Mouse (Mus musculus) lung, embryonic 15.5 days (tissue): ENCODE measurements around the gene Ggact. TPM values are rescaled to one million over a fixed set of nuclear protein-coding genes. Genes with fewer than 3 reads are reported as not detected.

Source experiments
- ATAC-seq: fragments of 200-750 bp; cut with Nextera tagmentation; 2 replicates; pipeline ENCODE4 v1.8.0; 2017; ENCODE audit warnings: moderate number of reproducible peaks, borderline replicate concordance; ENCODE audit not compliant: low FRiP score, low TSS enrichment; ENCODE audit errors: extremely low read depth
- H3K27ac ChIP-seq: fragments of 300-500 bp; sonication (generic); 2 replicates; pipeline ENCODE4 v1.5.1; 2015; ENCODE audit warnings: moderate library complexity, mild to moderate bottlenecking, inconsistent platforms
- H3K27me3 ChIP-seq: fragments of 300-500 bp; sonication (generic); 2 replicates; pipeline ENCODE4 v1.6.1; 2015; ENCODE audit warnings: inconsistent platforms
- H3K36me3 ChIP-seq: fragments of 300-500 bp; sonication (generic); 2 replicates; pipeline ENCODE4 v1.6.1; 2015; ENCODE audit warnings: inconsistent platforms
- H3K4me1 ChIP-seq: fragments of 300-500 bp; sonication (generic); 2 replicates; pipeline ENCODE4 v1.6.1; 2015; ENCODE audit warnings: inconsistent platforms
- H3K4me2 ChIP-seq: fragments of 300-500 bp; sonication (generic); 2 replicates; pipeline ENCODE4 v1.6.1; 2015; ENCODE audit warnings: inconsistent platforms, mild to moderate bottlenecking, moderate library complexity
- H3K4me3 ChIP-seq: fragments of 300-500 bp; sonication (generic); 2 replicates; pipeline ENCODE4 v1.5.1; 2015; ENCODE audit warnings: mild to moderate bottlenecking, inconsistent platforms
- H3K9ac ChIP-seq: fragments of 300-500 bp; sonication (generic); 2 replicates; pipeline ENCODE4 v1.6.1; 2015; ENCODE audit warnings: inconsistent platforms
- H3K9me3 ChIP-seq: fragments of 300-500 bp; sonication (generic); 2 replicates; pipeline ENCODE4 v1.6.1; 2016; ENCODE audit warnings: inconsistent platforms
- WGBS: fragments of 180-500 bp; shearing (Covaris S2); methylation state at CpG from one replicate; pipeline ENCODE4 v1.1.7; 2015; 5-methylcytosine and 5-hydroxymethylcytosine counted together
- polyA plus RNA-seq: library from polyadenylated mRNA; unstranded; fragments of >200 nt; fragmentation: Nextera tagmentation; extraction: Ambion mirVana; gene quantifications from 2 replicates; pipeline ENCODE4 v1.2.1, GENCODE M21; 2015

Gene Ggact
- polyA plus RNA-seq = 14.1 and 14.7 TPM in 2 replicates

DNA sequence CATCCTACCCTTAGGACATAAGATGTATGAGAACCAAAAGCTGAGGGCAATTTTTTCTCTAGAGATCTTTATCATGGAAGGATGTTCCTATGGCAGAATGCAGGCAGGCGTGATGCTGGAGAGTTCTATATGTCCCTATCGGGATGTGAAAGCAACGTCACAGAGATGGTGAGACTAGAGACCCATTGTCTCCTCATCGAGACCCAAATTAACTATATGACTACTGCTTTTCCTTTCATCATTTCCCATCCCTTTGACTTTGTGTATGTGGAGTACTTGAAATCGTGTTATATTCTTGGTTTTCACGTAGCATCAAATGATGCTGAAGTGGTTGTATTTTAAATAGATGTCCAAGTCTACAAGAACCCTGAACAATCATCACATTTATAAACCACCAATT lies at the start of gene Ggact:
Gene Ggact (minus strand): TSS at position 101 of the 400 bp plus-strand sequence.
- Histone ChIP-seq H3K9ac (peak within 1 kb of the TSS; percentile 56), H3K36me3 (no peaks in the 10 kb centered on the region), H3K9me3 (no peaks in the 10 kb centered on the region), H3K4me3 (peak within 1 kb of the TSS; percentile 71), H3K27me3 (no peaks in the 10 kb centered on the region), H3K4me1 (peaks cover 5% of the 10 kb centered on the region; the same call in 1 of the 2 replicates), H3K27ac (peak within 1 kb of the TSS; percentile 56), H3K4me2 (peak within 1 kb of the TSS; percentile 93)
- ATAC-seq = no peak
- WGBS = 75% methylated on average over 6 of the region's 6 CpGs

DNA sequence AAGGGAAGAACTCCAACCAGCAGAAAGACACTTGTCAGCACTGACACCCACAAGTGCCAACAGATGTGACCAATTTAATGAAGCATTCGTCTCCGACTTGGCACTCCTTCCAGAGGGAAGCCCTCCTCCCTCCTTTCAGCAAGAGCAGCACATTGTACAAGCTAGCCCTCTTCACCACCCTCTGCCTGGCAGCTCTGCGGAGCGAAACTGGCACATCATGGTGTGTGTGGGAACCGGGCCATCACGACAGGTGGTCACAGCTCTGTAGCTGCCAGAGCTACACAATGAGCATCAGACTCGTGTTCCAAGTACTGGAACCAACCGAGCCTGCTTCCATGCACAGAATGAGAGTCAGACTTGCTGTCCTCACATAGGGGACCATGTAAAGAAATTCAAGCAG lies 44.4 kb upstream of the Ggact start:
- no peaks in the 10 kb centered on the region for H3K27me3 ChIP-seq
- no peak overlapping the region for H3K27ac ChIP-seq
- H3K4me1 ChIP-seq = no peaks in the 10 kb centered on the region
- ATAC-seq = no peak
- 0 out of 2 replicates have a peak, but pooled peaks cover 4% of the 10 kb centered on the region for H3K36me3 ChIP-seq
- no peaks in the 10 kb centered on the region for H3K9me3 ChIP-seq
- WGBS = 83% methylated on average over 8 of the region's 8 CpGs
- no peak overlapping the region for H3K4me3 ChIP-seq
- H3K9ac ChIP-seq = no peak overlapping the region
- H3K4me2 ChIP-seq = no peak overlapping the region

DNA sequence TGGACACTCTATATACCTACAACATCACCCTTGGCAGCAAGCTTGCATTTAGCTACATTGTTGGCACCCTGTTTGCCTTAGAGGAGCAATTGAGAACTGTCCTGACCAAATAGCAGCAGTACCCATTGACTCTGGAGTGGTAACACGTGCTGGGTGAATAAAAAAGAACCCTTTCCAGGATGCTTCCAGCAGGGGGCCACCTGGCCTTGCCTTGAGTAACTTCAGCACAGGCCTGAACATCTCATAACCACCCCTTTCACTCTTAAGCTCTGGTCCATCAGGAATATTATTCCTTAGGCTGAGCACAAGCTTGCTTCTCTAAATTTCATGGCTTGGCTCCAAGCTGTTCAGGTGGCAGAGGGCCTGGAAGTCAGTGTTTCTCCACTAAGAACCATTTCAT lies 39.8 kb upstream of the Ggact start:
- H3K36me3 ChIP-seq = no peaks in the 10 kb centered on the region
- 22% methylated on average over 1 of the region's 1 CpGs for WGBS
- no peaks in the 10 kb centered on the region for H3K4me1 ChIP-seq
- no peak overlapping the region for H3K4me3 ChIP-seq
- H3K27ac ChIP-seq = no peak overlapping the region
- ATAC-seq = 0 out of 2 replicates have a peak, but pooled peaks have one; percentile 52
- H3K9ac ChIP-seq = no peak overlapping the region
- H3K4me2 ChIP-seq = no peak overlapping the region
- no peaks in the 10 kb centered on the region for H3K27me3 ChIP-seq
- H3K9me3 ChIP-seq = no peaks in the 10 kb centered on the region

DNA sequence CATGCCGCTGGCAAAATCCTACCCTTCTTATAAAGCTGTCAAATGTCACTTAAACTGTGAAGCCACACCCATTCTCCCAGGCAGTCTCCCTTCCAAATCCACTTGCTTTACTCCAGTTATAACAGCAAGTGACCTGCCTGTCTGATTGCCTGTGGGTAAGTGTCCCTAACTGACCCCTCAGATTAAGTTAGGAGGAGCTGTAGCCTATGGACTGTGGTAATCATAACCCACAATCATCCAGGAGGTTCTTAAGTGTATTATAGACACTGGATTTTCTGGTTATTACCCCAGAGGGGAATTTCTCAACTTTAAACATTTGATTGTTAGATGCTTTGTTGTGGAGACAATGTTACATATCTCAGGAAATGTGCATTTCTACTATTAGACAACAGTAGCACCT lies 39.0 kb upstream of the Ggact start:
- Histone ChIP-seq H3K27me3 (no peaks in the 10 kb centered on the region), H3K27ac (no peak overlapping the region), H3K9ac (no peak overlapping the region), H3K36me3 (no peaks in the 10 kb centered on the region), H3K4me3 (no peak overlapping the region), H3K4me1 (no peaks in the 10 kb centered on the region), H3K4me2 (no peak overlapping the region), H3K9me3 (no peaks in the 10 kb centered on the region)
- no peak for ATAC-seq
- whole genome bisulfite sequencing = 90% methylated on average over 1 of the region's 1 CpGs

DNA sequence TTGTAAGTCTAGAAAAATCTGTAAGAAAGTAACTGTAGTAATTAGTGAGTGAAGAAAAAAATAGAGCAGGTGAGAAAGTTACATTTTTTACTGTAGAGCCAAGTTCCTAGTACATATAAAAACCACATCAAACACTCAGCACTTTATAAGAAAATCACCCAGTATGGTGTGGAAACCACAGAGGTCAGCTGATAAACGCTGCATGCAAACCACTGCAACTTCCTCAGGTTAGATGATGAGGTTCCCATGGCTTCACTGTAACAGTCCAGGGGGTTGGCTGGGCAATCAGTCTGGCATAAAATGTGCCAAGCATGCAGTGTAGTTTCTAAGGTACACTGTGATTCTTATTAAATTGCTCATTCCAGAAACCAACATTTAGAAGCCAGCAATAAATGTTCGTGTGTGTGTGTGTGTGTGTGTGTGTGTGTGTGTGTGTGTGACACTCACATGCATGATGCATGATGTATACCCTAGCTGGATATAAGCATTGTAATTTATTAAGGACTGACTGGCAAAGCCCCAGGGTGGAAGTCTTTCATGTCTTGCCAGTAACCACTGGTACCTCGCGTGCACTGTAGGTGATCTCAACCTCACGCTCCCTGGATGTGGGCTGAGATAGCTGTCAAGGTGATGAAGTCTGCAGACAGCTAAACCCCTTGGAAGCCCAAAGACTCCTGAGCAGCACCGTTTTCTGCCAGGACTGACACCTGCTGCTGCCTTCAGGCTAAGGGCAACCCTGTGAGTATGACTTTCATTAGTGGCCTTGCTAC lies 38.3 kb upstream of the Ggact start:
- Histone ChIP-seq H3K9me3 (no peaks in the 10 kb centered on the region), H3K9ac (no peak overlapping the region), H3K4me1 (no peaks in the 10 kb centered on the region), H3K4me3 (no peak overlapping the region), H3K4me2 (no peak overlapping the region), H3K27me3 (no peaks in the 10 kb centered on the region), H3K36me3 (no peaks in the 10 kb centered on the region), H3K27ac (no peak overlapping the region)
- ATAC-seq = no peak
- WGBS = 76% methylated on average over 6 of the region's 6 CpGs

DNA sequence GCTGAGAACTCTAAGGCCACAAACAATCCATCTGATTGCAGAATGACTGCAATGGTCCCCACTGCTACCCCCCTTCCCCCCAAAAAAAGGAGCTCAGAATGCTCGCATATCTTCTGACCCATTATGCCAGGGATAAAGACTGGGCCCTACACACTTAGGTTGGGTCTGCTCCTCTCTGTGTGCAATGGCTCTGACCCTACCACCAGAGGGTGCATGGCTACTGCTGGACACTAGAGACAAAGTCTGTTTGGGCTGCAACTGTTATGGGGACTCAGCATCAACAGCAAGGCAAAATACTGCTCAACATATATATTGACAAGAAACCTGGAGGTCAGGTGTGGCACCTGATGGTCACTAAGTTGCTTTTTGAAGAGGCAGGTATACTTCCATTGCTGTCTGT lies 37.4 kb upstream of the Ggact start:
- Histone ChIP-seq H3K27ac (no peak overlapping the region), H3K4me2 (no peak overlapping the region), H3K4me1 (no peaks in the 10 kb centered on the region), H3K27me3 (no peaks in the 10 kb centered on the region), H3K9ac (no peak overlapping the region), H3K9me3 (no peaks in the 10 kb centered on the region), H3K4me3 (no peak overlapping the region), H3K36me3 (no peaks in the 10 kb centered on the region)
- WGBS = 91% methylated on average over 1 of the region's 1 CpGs
- no peak for ATAC-seq

DNA sequence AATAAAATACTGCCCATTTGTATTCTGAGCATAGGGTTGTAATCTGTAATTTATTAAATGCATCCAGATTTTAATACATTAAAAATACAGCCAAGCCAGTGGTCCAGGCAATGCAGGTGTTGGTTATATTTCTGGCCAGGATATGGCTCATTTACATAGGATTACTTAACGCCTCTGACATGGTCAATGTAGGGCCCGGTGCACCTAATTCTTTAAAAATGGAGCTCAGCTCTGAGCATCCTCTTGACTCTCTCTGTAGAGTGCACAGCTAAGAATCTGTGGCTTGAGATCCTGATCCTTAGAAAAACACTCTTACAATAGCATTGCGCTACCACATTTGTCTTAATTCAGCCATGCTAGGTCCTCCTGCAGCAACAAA lies 29.9 kb upstream of the Ggact start:
- Histone ChIP-seq H3K9me3 (no peaks in the 10 kb centered on the region), H3K4me2 (no peak overlapping the region), H3K27me3 (no peaks in the 10 kb centered on the region), H3K4me3 (no peak overlapping the region), H3K9ac (no peak overlapping the region), H3K4me1 (no peaks in the 10 kb centered on the region), H3K36me3 (no peaks in the 10 kb centered on the region), H3K27ac (no peak overlapping the region)
- WGBS = 83% methylated on average over 3 of the region's 3 CpGs
- ATAC-seq = no peak

DNA sequence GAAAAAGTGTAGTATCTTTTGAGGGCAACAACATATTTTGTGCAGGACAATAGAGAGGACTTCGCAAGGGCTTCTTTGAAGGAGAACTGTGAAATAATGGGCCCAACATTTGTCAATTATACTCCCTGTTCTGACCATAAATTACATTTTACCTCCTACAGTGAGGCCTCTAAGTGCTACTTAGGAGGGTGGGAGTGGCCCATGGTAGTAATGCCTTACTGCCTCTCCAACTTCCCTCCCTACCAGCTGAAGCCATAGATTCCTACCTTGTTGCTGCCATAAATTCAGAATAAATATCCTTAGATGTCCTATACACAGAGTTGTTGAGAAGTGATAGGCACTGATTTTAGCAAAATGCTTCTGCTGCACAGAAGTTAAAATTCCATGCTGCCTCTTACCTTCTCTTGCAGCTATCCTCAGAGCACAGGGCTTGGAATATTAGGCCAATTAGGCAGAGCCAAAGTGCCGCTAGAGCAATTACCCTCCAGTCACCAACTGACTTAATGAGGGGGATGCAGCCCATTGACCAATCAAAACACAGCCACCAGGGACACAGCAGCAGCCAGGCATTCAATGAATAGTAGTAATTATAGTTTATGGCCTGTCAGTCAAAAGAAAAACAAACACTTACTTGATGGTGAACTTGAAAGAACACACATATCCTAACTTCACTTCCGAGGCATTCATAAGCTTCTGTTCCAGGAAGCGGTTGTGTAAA lies 29.4 kb upstream of the Ggact start:
- Histone ChIP-seq H3K4me2 (no peak overlapping the region), H3K9ac (no peak overlapping the region), H3K36me3 (no peaks in the 10 kb centered on the region), H3K27ac (no peak overlapping the region), H3K4me1 (no peaks in the 10 kb centered on the region), H3K9me3 (no peaks in the 10 kb centered on the region), H3K27me3 (no peaks in the 10 kb centered on the region), H3K4me3 (no peak overlapping the region)
- ATAC-seq = no peak
- 80% methylated on average over 4 of the region's 4 CpGs for WGBS

DNA sequence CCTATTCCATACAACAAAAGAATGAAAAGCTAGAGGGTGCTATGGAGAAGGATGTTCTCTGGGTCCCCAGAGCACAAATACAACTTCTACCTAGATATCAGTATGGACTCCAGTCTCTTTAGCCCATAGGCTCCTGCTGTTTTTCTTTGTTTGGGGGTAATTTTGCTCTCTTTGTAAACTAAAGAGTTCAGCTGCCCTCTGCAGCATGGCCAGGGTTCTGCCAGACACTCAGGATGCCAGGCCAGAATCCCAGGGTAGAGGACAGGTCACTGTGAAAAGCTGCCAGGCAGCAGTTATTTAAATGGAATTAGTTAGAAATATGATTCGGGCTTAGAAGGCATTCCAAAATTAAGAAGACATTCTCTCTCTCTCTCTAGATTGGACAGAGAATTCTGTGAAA lies 22.9 kb upstream of the Ggact start:
- no peak for ATAC-seq
- no peaks in the 10 kb centered on the region for H3K9me3 ChIP-seq
- no peaks in the 10 kb centered on the region for H3K4me1 ChIP-seq
- H3K4me3 ChIP-seq = no peak overlapping the region
- 93% methylated on average over 1 of the region's 1 CpGs for WGBS
- H3K9ac ChIP-seq = no peak overlapping the region
- H3K27ac ChIP-seq = no peak overlapping the region
- H3K4me2 ChIP-seq = no peak overlapping the region
- no peaks in the 10 kb centered on the region for H3K27me3 ChIP-seq
- H3K36me3 ChIP-seq = no peaks in the 10 kb centered on the region

DNA sequence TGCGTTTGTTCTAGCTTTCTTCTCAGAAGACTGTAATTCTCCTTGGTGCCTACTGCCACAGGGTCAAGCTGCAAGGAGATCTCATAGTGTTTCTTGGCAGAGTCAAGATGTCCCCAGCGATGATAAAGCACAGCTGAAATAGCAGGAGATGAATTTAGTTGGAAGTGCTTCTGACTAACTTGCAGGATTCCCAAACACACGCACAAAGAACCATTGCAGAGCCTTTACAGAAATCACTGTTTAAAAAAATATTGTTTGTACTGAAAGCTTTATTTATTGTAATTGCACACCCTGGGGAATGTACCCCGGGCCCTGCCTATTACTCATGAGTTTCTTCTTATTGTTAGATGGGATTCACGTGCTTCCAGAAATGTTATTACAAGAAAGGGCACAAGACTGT lies 6.5 kb upstream of the Ggact start:
- no peak overlapping the region for H3K27ac ChIP-seq
- H3K4me2 ChIP-seq = no peak overlapping the region
- H3K4me3 ChIP-seq = no peak overlapping the region
- 66% methylated on average over 5 of the region's 5 CpGs for WGBS
- no peaks in the 10 kb centered on the region for H3K4me1 ChIP-seq
- no peaks in the 10 kb centered on the region for H3K9me3 ChIP-seq
- H3K27me3 ChIP-seq = no peaks in the 10 kb centered on the region
- ATAC-seq = no peak
- no peaks in the 10 kb centered on the region for H3K36me3 ChIP-seq
- H3K9ac ChIP-seq = no peak overlapping the region

DNA sequence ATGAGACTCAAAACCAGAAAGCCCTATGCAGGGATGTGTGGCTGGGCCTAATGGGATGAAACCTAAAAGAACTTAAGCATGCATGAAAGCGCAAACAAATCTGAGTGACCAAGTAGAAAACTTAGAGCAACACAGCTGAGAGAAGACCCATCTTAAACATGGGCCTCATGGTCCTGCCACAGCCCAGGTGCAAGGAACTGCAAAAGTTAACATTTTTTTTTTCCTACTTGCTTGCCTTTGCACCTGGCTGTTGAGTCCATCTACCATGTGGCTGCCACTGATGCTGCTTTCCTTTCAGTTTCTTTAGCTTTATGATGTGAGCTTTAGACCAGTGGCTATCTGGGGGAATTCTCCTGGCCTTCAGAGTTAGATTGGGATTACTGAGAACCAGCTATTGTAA lies 4.1 kb upstream of the Ggact start:
- H3K4me2 ChIP-seq = no peak overlapping the region
- no peak overlapping the region for H3K4me3 ChIP-seq
- H3K4me1 ChIP-seq = peaks cover 5% of the 10 kb centered on the region; the same call in 1 of the 2 replicates
- WGBS = 97% methylated on average over 1 of the region's 1 CpGs
- ATAC-seq = no peak
- H3K27me3 ChIP-seq = no peaks in the 10 kb centered on the region
- H3K9me3 ChIP-seq = no peaks in the 10 kb centered on the region
- no peak overlapping the region for H3K9ac ChIP-seq
- H3K36me3 ChIP-seq = no peaks in the 10 kb centered on the region
- no peak overlapping the region for H3K27ac ChIP-seq

DNA sequence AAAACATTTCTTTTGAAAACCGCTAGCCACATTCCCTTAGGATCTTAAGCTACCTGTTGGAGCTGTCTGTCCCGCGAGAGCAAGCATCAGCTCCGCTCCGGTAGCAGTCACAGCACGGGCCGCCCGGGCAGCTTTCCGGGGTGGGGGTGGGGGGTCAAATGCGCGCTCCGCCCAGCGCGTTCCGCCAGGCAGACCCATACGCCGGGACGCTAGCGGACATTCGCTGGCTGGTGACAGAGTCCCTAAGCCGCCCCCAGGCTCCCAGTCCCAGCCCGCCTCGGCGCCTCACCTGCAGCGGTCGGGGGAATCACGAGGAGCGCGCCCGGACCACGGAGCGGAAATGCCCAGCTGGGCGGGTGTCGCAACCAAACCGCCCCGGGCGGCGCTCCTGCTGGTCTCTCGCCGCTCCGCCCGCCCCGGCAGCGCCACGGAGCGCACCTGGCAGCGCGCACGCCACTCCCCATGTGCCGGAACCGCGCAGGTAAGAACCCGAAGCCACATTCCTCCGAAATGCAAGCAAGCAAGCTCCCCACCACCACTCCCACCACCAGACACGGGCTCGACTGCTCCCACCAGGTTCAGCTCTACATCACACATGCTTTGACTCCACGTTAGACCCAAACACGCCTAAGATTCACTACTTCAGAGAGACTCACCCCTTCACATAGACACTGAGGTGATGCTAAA lies 602 bp downstream of the Ggact start:
- under 1% methylated on average over 58 of the region's 58 CpGs for WGBS

More for the DNA sequence above, 602 bp downstream of the Ggact start:
- Histone ChIP-seq H3K9me3 (no peaks in the 10 kb centered on the region), H3K4me3 (peak overlapping the region; percentile 71), H3K4me2 (peak overlapping the region; percentile 93), H3K27me3 (no peaks in the 10 kb centered on the region), H3K36me3 (no peaks in the 10 kb centered on the region), H3K4me1 (peaks cover 5% of the 10 kb centered on the region; the same call in 1 of the 2 replicates), H3K9ac (peak overlapping the region; percentile 56), H3K27ac (peak overlapping the region; percentile 56)
- peak; percentile 84 for ATAC-seq
